Mouse (Mus musculus): ENCODE measurements around the gene Trem3. TPM values are rescaled to one million over a fixed set of nuclear protein-coding genes. Genes with fewer than 3 reads are reported as not detected.

Gene Trem3
- polyA plus RNA-seq, 1 experiment from 2014 or later: not detected

DNA sequence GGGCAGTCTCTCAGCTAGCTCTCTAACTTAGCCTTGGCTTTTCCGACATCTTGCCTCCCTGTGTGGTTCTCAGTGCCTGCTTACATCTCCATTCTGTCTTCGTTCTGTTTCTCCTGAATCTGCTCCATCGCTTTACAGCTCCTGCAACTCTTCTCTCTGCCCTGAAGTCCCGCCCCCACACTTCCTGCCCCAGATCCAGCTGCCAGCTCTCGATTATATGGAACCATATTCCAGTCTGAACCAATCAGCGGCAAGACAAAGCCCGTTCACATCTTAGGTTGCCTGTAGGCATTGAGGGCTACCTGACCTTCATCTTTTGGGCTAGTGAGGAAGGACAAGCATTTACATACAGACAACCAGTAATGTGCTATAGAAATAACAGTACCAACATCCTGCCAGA lies 3.1 kb downstream of the Trem3 start:
- WGBS: 95% methylated on average over 7 of the region's 7 CpGs

DNA sequence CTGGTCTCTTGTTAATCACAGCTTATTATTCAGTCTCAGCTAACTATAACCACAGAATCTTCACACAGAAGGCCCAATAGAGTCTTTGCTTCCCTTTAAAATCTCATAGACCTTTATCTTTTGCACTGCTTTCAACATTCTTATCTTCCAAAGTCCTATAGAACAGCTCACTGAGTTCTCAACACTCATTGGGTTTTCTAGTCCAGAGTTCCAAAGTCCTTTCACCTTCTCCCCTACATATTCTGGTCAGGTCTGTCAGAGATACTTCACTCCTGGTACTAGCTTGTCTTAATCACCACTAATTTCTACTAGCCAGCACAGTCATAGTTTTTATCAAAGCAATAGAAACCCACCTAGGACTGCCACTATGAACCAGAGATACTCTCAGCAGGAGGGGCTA lies 9.0 kb downstream of the Trem3 start:
- Histone ChIP-seq H3K27ac (no peak overlapping the region), H3K27me3 (0 out of 2 replicates have a peak, but pooled peaks cover 7% of the 10 kb centered on the region), H3K9me3 (peaks cover 9% of the 10 kb centered on the region; the same call in 1 of the 2 replicates), H3K36me3 (replicated peaks) (no peaks in the 10 kb centered on the region), H3K4me2 (no peak overlapping the region), H3K9ac (no peak overlapping the region), H3K4me1 (0 out of 2 replicates have a peak, but pooled peaks cover 3% of the 10 kb centered on the region), H3K4me3 (replicated peaks) (no peak overlapping the region)
- ATAC-seq (ENCODE audit: low FRiP score): no peak

More for the DNA sequence above, 3.1 kb downstream of the Trem3 start:
- H3K9ac ChIP-seq: no peak overlapping the region
- no peak overlapping the region for H3K27ac ChIP-seq
- no peaks in the 10 kb centered on the region for H3K36me3 ChIP-seq (replicated peaks)
- H3K9me3 ChIP-seq: no peaks in the 10 kb centered on the region
- H3K4me2 ChIP-seq: no peak overlapping the region
- no peak overlapping the region for H3K4me3 ChIP-seq (replicated peaks)
- 0 out of 2 replicates have a peak, but pooled peaks cover 3% of the 10 kb centered on the region for H3K4me1 ChIP-seq
- no peak for ATAC-seq (ENCODE audit: low FRiP score)
- H3K27me3 ChIP-seq: 0 out of 2 replicates have a peak, but pooled peaks cover 7% of the 10 kb centered on the region

DNA sequence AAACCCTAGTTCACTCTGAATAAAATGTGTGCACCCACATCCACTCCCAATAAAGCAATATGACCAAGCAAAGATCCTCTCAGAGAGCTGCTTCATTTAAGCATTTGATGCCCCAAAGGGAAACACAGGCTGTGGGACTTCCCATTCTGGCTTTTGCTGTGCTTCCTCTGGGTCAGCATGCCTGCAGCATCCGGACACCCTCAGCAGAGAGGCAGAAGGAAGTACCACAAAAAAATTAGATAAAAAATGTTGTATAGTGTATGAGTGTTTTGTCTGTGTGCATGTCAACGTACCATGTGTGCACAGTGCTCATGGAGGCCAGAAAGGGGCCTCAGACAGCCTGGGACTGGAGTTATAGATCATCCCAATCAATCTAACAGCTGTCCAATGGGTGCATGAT lies 14.3 kb downstream of the Trem3 start:
- Histone ChIP-seq H3K4me2 (no peak overlapping the region), H3K36me3 (replicated peaks) (no peaks in the 10 kb centered on the region), H3K9ac (no peak overlapping the region), H3K4me3 (replicated peaks) (no peak overlapping the region), H3K4me1 (peaks cover 11% of the 10 kb centered on the region), H3K27ac (no peak overlapping the region), H3K27me3 (no peaks in the 10 kb centered on the region; the same call in 1 of the 2 replicates), H3K9me3 (peaks cover 9% of the 10 kb centered on the region; the same call in 1 of the 2 replicates)
- WGBS: 88% methylated on average over 2 of the region's 2 CpGs
- no peak for ATAC-seq (ENCODE audit: low FRiP score)

DNA sequence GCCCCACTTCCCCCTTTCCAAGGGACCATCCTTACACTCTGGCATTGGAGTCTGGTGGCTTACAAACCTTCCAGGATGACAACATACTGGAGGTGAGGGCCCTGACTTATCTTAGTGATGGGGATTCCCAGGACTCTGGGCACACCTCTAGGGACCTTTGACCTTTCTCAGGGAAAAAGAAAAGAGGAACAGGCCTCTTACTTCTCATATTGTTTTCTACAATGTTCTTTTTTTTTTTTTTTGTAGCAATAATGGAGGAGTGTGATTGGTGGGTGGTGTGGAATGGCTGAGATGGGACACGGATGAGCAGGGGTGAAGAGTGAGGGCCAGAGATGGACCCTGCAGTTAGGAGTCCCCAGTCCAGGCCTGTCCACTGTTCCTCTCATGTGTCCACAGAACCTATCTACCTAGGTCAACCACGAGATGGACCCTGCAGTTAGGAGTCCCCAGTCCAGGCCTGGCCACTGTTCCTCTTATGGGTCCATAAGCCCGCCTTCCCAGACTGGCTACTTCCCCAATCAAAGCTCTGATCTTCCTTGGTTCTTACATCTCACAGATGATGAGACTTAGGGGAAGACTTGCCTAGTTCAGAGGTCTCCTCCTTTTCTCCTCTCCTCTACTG lies 16.3 kb downstream of the Trem3 start, which contains the start of gene Treml4:
Gene Treml4, plus strand, starts transcription at position 555 of the 622 bp plus-strand sequence.
- Histone ChIP-seq H3K27ac (no peak within 1 kb of the TSS), H3K27me3 (peaks cover 4% of the 10 kb centered on the region), H3K9me3 (peaks cover 8% of the 10 kb centered on the region; the same call in 1 of the 2 replicates), H3K4me1 (peaks cover 11% of the 10 kb centered on the region), H3K9ac (no peak within 1 kb of the TSS), H3K36me3 (replicated peaks) (no peaks in the 10 kb centered on the region), H3K4me2 (no peak within 1 kb of the TSS), H3K4me3 (replicated peaks) (no peak within 1 kb of the TSS)
- ATAC-seq (ENCODE audit: low FRiP score): no peak
- 88% methylated on average over 3 of the region's 3 CpGs for WGBS

DNA sequence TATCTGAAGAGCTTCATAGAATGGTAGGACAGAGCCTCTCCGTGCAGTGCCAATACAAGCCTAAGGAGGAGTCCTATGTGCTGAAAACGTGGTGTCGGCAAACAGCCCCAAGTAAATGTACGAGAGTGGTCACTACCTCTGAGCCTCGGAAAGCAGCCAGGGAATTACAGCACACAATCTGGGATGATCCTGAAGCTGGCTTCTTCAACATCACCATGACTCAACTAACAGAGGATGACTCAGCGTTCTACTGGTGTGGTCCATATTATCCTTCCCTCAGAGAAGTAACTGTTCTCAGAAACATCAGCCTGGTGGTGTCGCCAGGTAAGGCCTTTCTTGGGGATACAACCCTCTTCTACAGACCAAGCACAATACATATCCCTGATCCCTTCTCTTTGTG lies 17.1 kb downstream of the Trem3 start:
- no peak for ATAC-seq (ENCODE audit: low FRiP score)

DNA sequence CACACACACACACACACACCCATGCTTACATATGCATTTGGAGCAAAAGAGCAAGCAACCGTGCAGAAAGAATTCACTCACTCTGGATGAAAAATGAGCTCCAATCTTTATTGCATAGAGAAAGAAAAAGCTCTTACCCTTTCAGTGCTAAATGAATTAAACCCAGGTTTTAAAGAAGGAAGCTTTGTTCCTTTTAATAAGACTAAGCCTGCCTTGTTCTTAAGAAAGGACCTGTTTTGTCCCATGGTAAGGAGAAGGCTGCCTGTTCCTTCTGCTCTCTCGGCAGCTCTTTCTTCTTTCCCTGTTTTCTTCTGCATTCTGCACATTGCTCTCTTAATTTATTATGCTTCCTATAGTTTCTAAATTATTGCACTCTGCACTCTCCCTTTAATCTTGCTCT lies 18.6 kb downstream of the Trem3 start:
- WGBS: 6% methylated on average over 2 of the region's 2 CpGs
- Histone ChIP-seq H3K36me3 (replicated peaks) (no peaks in the 10 kb centered on the region), H3K4me1 (peaks cover 11% of the 10 kb centered on the region), H3K4me2 (no peak overlapping the region), H3K27ac (0 out of 2 replicates have a peak overlapping the region, but pooled peaks have one; percentile 36), H3K4me3 (replicated peaks) (no peak overlapping the region), H3K9me3 (no peaks in the 10 kb centered on the region), H3K27me3 (peaks cover 4% of the 10 kb centered on the region), H3K9ac (no peak overlapping the region)
- no peak; the same call in 1 of the 2 replicates for ATAC-seq (ENCODE audit: low FRiP score)

More for the DNA sequence above, 17.1 kb downstream of the Trem3 start:
- no peaks in the 10 kb centered on the region for H3K9me3 ChIP-seq
- no peak overlapping the region for H3K4me3 ChIP-seq (replicated peaks)
- peaks cover 4% of the 10 kb centered on the region for H3K27me3 ChIP-seq
- no peak overlapping the region for H3K9ac ChIP-seq
- H3K4me1 ChIP-seq: peaks cover 11% of the 10 kb centered on the region
- H3K4me2 ChIP-seq: no peak overlapping the region
- H3K27ac ChIP-seq: no peak overlapping the region
- 90% methylated on average over 7 of the region's 7 CpGs for WGBS
- H3K36me3 ChIP-seq (replicated peaks): no peaks in the 10 kb centered on the region

DNA sequence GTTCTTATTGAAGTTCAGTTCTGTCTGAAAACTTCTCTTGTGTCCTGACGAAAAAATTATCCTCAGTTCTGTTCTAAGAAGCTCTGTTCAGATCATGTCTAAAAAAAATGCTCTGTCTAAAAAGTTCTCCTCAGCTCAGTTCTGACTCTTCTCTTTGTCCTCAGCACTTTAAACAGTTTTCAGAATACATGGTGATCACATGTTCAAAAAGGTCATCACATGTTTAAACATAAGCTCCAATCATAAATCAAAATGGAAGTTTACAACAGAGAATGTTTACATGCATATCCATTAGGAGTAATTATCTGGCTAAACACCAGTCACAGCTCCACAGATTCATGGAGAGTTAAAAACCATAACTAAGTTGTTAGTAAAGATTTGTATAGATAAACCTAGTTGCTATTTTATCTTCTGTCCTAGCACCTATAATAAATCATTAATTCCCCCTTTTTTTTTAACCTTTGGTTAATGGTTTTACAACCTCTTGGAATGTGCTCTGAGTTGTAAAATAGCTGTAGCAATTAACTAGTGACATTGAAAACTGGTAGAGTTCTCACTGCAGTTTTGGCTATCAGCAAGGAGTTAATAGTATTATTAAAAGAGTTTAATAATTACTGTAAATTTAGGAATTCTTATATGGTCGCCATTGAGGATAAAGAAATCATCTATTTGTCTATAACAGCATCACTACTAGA lies 19.2 kb downstream of the Trem3 start:
- WGBS: 40% methylated on average over 2 of the region's 2 CpGs
- no peak overlapping the region for H3K4me3 ChIP-seq (replicated peaks)
- H3K36me3 ChIP-seq (replicated peaks): no peaks in the 10 kb centered on the region
- ATAC-seq (ENCODE audit: low FRiP score): no peak
- H3K9ac ChIP-seq: no peak overlapping the region
- H3K4me2 ChIP-seq: no peak overlapping the region
- no peaks in the 10 kb centered on the region for H3K9me3 ChIP-seq
- H3K27me3 ChIP-seq: peaks cover 4% of the 10 kb centered on the region
- H3K4me1 ChIP-seq: peaks cover 11% of the 10 kb centered on the region
- H3K27ac ChIP-seq: 0 out of 2 replicates have a peak overlapping the region, but pooled peaks have one; percentile 36

DNA sequence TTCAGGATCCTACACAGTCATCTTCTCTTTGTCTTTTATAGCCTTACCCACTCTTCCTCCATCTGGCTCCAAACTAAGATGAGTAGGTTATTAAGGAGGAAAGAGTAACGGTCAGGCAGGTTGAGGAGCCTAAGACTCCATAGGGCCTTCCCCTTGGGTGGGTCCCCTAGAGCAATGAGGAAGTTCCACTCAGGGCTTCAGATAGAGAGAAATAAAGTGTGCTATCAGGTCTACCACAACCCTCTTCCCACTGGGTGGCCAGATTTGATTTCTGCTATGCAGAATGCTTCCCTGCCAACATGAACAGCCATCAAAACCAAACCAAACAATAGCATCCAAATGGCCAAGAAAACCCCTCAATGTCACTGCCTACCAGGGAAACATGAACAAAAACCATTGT lies 20.0 kb downstream of the Trem3 start:
- Histone ChIP-seq H3K36me3 (replicated peaks) (no peaks in the 10 kb centered on the region), H3K4me2 (no peak overlapping the region), H3K9ac (no peak overlapping the region), H3K9me3 (no peaks in the 10 kb centered on the region), H3K4me1 (peaks cover 11% of the 10 kb centered on the region), H3K4me3 (replicated peaks) (no peak overlapping the region), H3K27ac (no peak overlapping the region), H3K27me3 (peaks cover 4% of the 10 kb centered on the region)
- ATAC-seq (ENCODE audit: low FRiP score): no peak
- 91% methylated on average over 1 of the region's 1 CpGs for WGBS

DNA sequence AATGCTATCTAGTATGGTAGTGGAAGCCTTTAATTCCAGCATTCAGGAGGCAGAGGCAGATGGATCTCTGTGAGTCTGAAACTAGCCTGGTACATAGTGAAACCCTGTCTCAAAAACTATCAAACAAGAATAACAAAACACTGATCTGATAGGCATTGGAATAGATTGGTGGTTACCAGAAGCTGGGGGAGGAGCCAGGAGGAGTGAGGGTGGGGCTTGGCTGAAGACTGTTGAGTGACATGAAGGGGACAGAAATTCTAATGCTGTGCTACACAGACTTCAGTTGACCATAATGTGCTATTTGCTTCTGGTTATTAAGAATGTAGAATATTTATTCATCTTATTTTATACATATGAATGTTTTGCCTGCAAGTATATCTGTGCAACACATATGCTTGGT lies 20.7 kb downstream of the Trem3 start:
- Histone ChIP-seq H3K4me2 (no peak overlapping the region), H3K9me3 (no peaks in the 10 kb centered on the region), H3K27me3 (peaks cover 4% of the 10 kb centered on the region), H3K9ac (no peak overlapping the region), H3K4me3 (replicated peaks) (no peak overlapping the region), H3K36me3 (replicated peaks) (no peaks in the 10 kb centered on the region), H3K27ac (no peak overlapping the region), H3K4me1 (peaks cover 11% of the 10 kb centered on the region)
- ATAC-seq (ENCODE audit: low FRiP score): no peak

DNA sequence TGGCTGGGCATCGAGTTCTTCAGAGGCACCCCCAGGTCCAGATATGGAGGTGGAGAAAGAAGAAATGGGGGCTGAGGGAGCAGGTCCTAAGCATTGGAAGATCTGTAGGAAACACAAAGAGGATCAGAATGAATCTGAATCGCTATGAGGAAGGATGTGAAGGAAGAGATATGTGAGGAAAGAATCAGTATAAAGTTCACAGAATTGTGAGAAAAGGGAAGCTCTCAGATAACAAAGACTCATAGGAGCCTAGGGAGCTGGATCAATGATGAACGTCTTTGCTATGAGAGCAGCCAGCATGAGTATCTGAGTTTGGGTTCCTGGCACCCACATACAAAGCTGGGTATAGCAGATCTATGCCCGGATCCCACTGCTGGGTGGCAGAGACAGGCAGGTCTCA lies 22.3 kb downstream of the Trem3 start:
- peaks cover 11% of the 10 kb centered on the region for H3K4me1 ChIP-seq
- H3K4me2 ChIP-seq: no peak overlapping the region
- no peak overlapping the region for H3K9ac ChIP-seq
- H3K36me3 ChIP-seq (replicated peaks): no peaks in the 10 kb centered on the region
- H3K27ac ChIP-seq: no peak overlapping the region
- peaks cover 4% of the 10 kb centered on the region; the same call in 1 of the 2 replicates for H3K27me3 ChIP-seq
- ATAC-seq (ENCODE audit: low FRiP score): no peak
- no peaks in the 10 kb centered on the region for H3K9me3 ChIP-seq
- H3K4me3 ChIP-seq (replicated peaks): no peak overlapping the region
- 77% methylated on average over 4 of the region's 4 CpGs for WGBS

DNA sequence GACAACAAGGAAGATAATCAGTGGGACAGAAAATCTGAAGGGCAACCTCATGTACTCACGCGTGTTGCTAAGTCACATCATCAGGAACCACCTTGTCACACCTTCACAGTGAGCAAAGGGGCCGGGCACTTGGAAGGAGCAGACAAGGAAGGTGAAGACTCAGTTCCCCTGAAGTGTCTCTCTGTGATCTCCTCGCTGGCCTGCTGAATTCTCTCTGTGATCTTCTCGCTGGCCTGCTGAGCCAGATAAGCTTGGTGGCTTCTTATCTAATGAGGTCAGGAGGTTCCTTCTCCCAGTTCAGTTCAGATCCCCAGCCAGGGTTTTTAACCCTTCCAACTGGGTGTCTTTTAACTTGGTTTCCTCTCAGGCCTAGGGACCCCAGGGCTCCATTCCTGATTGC lies 24.6 kb downstream of the Trem3 start:
- Histone ChIP-seq H3K27ac (no peak overlapping the region), H3K4me1 (no peaks in the 10 kb centered on the region)
- WGBS: 80% methylated on average over 5 of the region's 5 CpGs

DNA sequence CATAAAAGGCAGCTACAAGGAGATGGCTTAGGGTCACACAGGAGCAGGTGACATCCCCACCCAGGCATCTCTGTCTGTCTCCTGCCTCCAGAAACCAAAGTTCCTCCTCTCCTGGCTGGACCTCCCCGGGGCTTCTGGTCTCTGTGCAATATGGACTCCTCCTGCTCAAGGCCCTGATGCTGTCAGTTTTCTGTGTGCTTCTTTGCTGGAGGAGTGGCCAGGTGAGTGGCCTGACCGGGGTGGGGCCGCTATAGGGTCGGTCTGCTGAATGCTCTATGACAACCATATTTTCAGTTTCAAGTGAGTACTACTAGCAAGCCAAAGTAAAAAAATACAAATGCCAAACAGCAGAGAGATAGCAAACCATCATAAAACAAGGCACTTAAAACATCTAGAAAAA lies 25.0 kb downstream of the Trem3 start:
- no peaks in the 10 kb centered on the region for H3K9me3 ChIP-seq
- H3K4me3 ChIP-seq (replicated peaks): no peak overlapping the region
- no peak overlapping the region for H3K4me2 ChIP-seq
- H3K27ac ChIP-seq: no peak overlapping the region
- H3K9ac ChIP-seq: no peak overlapping the region
- H3K4me1 ChIP-seq: no peaks in the 10 kb centered on the region
- no peaks in the 10 kb centered on the region for H3K36me3 ChIP-seq (replicated peaks)
- no peak for ATAC-seq (ENCODE audit: low FRiP score)
- H3K27me3 ChIP-seq: peaks cover under 1% of the 10 kb centered on the region; the same call in 1 of the 2 replicates
- WGBS: 88% methylated on average over 4 of the region's 4 CpGs

More for the DNA sequence above, 24.6 kb downstream of the Trem3 start:
- peaks cover 4% of the 10 kb centered on the region; the same call in 1 of the 2 replicates for H3K27me3 ChIP-seq
- no peak for ATAC-seq (ENCODE audit: low FRiP score)
- no peak overlapping the region for H3K4me3 ChIP-seq (replicated peaks)
- no peak overlapping the region for H3K4me2 ChIP-seq
- H3K9ac ChIP-seq: no peak overlapping the region
- H3K36me3 ChIP-seq (replicated peaks): no peaks in the 10 kb centered on the region
- no peaks in the 10 kb centered on the region for H3K9me3 ChIP-seq

All from forebrain, embryonic 12.5 days (tissue).